Mouse (Mus musculus): ENCODE measurements around the gene Gatm. TPM values are rescaled to one million over a fixed set of nuclear protein-coding genes. Genes with fewer than 3 reads are reported as not detected.

Gatm gene
- polyA plus RNA-seq, 1 experiment, result 65.2 TPM

DNA sequence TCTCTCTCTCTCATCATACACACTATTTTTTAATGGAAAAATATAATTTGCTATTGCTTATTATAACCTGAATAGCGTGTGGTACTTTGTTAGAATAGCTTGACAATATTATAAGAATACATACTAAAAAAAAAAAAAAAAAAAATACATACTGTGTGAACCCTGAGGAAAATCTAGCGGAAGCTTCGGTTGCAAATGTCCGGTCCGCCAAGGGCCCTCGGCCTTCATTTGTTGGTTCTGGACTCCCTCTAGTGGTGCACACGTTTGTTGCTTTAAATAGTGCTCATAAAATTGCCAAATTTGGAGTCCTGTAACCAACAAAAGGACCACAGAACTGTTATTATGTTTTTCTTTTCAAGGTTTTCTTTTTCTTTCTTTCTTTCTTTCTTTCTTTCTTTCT is 17.9 kb upstream of the Gatm start:
- peak overlapping the region; percentile 16 for H3K4me2 ChIP-seq (ENCODE audit: low read depth)
- no peak overlapping the region for H3K4me3 ChIP-seq
- H3K79me2 ChIP-seq (ENCODE audit: control insufficient read depth, insufficient read depth), result peaks cover 11% of the 10 kb centered on the region
- no peak overlapping the region for H3ac ChIP-seq (ENCODE audit: control insufficient read depth, insufficient read length)
- H3K27me3 ChIP-seq (ENCODE audit: control insufficient read depth, insufficient read depth, insufficient read length), result no peaks in the 10 kb centered on the region
- H3K36me3 ChIP-seq (ENCODE audit: control insufficient read depth, insufficient read depth), result peaks cover 5% of the 10 kb centered on the region
- TF ChIP-seq REST (IDR thresholded peaks at IDR 0.05; ENCODE audit: insufficient read depth, insufficient read length) (no peak), MYOG (IDR thresholded peaks at IDR 0.05; ENCODE audit: control insufficient read depth in 1 of 3, insufficient read depth in 1 of 3, insufficient read length in 2 of 3, low read depth in 2 of 3) (no peak), MAX (IDR thresholded peaks at IDR 0.05; ENCODE audit: low read depth) (no peak), SRF (IDR thresholded peaks at IDR 0.05; ENCODE audit: control insufficient read depth, insufficient read length, low read depth) (no peak), CEBPB (IDR thresholded peaks at IDR 0.05; ENCODE audit: insufficient read depth, poor library complexity, severe bottlenecking) (no peak), TCF12 (IDR thresholded peaks at IDR 0.05; ENCODE audit: insufficient read depth, poor library complexity, severe bottlenecking) (no peak), POLR2AphosphoS2 (IDR thresholded peaks at IDR 0.05; ENCODE audit: insufficient read length, low read depth) (no peak), E2F4 (IDR thresholded peaks at IDR 0.05; ENCODE audit: insufficient read depth) (no peak), TCF3 (IDR thresholded peaks at IDR 0.05; ENCODE audit: insufficient read length, low read depth) (no peak), MYOD1 (IDR thresholded peaks at IDR 0.05; ENCODE audit: control insufficient read depth in 1 of 3, insufficient read length in 2 of 3, low read depth in 2 of 3) (no peak), USF1 (IDR thresholded peaks at IDR 0.05; ENCODE audit: low read depth) (no peak), POLR2A (IDR thresholded peaks at IDR 0.05; ENCODE audit: insufficient read length, low read depth) (no peak)

DNA sequence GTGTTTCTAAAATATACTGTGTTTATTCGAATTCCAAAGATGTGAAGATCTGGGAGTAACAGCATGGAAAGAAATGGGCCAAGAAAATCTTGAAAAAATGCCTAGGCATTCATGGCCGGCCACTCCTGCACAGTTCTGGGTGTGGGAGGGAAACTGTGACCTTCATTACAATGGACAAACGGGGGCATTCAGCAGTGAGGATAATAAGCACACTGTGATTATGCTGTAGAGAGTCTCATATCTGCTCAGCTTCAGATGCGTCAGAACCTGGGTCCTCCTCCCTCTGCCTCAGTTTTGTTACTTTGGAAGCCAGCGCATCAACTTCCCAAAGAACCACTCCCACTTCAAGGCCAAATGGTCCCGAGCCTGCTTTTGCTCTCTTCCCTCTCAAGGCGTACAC is 14.8 kb upstream of the Gatm start:
- no peak overlapping the region for H3K4me2 ChIP-seq (ENCODE audit: low read depth)
- no peak for TF ChIP-seq SRF (IDR thresholded peaks at IDR 0.05; ENCODE audit: control insufficient read depth, insufficient read length, low read depth)
- no peak for TF ChIP-seq CEBPB (IDR thresholded peaks at IDR 0.05; ENCODE audit: insufficient read depth, poor library complexity, severe bottlenecking)
- TF ChIP-seq TCF12 (IDR thresholded peaks at IDR 0.05; ENCODE audit: insufficient read depth, poor library complexity, severe bottlenecking), result no peak
- TF ChIP-seq POLR2AphosphoS2 (IDR thresholded peaks at IDR 0.05; ENCODE audit: insufficient read length, low read depth), result no peak
- TF ChIP-seq TCF3 (IDR thresholded peaks at IDR 0.05; ENCODE audit: insufficient read length, low read depth), result no peak
- TF ChIP-seq REST (IDR thresholded peaks at IDR 0.05; ENCODE audit: insufficient read depth, insufficient read length), result no peak
- no peak for TF ChIP-seq USF1 (IDR thresholded peaks at IDR 0.05; ENCODE audit: low read depth)
- no peak for TF ChIP-seq E2F4 (IDR thresholded peaks at IDR 0.05; ENCODE audit: insufficient read depth)
- TF ChIP-seq POLR2A (IDR thresholded peaks at IDR 0.05; ENCODE audit: insufficient read length, low read depth), result no peak
- no peak for TF ChIP-seq MAX (IDR thresholded peaks at IDR 0.05; ENCODE audit: low read depth)
- TF ChIP-seq MYOG (IDR thresholded peaks at IDR 0.05; ENCODE audit: control insufficient read depth in 1 of 3, insufficient read depth in 1 of 3, insufficient read length in 2 of 3, low read depth in 2 of 3), result no peak
- no peak for TF ChIP-seq MYOD1 (IDR thresholded peaks at IDR 0.05; ENCODE audit: control insufficient read depth in 1 of 3, insufficient read length in 2 of 3, low read depth in 2 of 3)
- no peaks in the 10 kb centered on the region for H3K36me3 ChIP-seq (ENCODE audit: control insufficient read depth, insufficient read depth)
- no peak overlapping the region for H3ac ChIP-seq (ENCODE audit: control insufficient read depth, insufficient read length)
- no peak overlapping the region for H3K4me3 ChIP-seq
- no peaks in the 10 kb centered on the region for H3K27me3 ChIP-seq (ENCODE audit: control insufficient read depth, insufficient read depth, insufficient read length)
- H3K79me2 ChIP-seq (ENCODE audit: control insufficient read depth, insufficient read depth), result no peaks in the 10 kb centered on the region

DNA sequence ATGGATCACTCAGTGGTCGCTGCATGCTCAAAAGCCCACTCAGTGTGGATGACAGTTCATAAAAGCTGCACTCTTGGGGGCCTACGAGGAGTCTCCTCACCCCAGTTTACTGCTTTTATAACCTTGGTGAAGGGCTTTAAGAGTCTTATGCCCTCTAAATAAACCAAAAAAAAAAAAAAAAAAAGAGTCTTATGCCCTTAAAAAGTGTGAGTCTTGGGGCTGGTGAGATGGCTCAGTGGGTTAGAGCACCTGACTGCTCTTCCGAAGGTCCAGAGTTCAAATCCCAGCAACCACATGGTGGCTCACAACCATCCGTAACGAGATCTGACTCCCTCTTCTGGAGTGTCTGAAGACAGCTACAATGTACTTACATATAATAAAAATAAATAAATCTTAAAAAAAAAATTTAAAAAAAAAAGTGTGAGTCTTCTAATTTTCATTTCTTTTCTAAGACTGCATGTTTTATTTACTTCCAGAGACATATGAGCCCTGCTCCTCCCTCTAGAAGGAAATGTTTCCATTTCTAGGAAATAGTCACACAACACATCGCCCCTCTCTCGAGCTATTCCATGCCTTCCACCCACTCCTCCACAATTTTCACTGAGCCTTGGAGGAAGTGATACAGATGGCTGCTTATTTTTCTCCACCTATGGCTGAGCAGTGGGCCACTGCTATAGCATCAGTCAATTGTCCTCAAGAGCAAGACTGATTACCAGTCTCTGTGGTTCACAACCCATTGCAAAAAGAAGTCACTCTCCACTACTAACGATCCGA is 10.4 kb upstream of the Gatm start:
- Histone ChIP-seq H3K36me3 (ENCODE audit: control insufficient read depth, insufficient read depth) (no peaks in the 10 kb centered on the region), H3K4me2 (ENCODE audit: low read depth) (no peak overlapping the region), H3K4me3 (no peak overlapping the region), H3K79me2 (ENCODE audit: control insufficient read depth, insufficient read depth) (no peaks in the 10 kb centered on the region), H3ac (ENCODE audit: control insufficient read depth, insufficient read length) (no peak overlapping the region), H3K27me3 (ENCODE audit: control insufficient read depth, insufficient read depth, insufficient read length) (no peaks in the 10 kb centered on the region)
- TF ChIP-seq MYOG (IDR thresholded peaks at IDR 0.05; ENCODE audit: control insufficient read depth in 1 of 3, insufficient read depth in 1 of 3, insufficient read length in 2 of 3, low read depth in 2 of 3), result no peak
- TF ChIP-seq MYOD1 (IDR thresholded peaks at IDR 0.05; ENCODE audit: control insufficient read depth in 1 of 3, insufficient read length in 2 of 3, low read depth in 2 of 3), result no peak
- no peak for TF ChIP-seq TCF12 (IDR thresholded peaks at IDR 0.05; ENCODE audit: insufficient read depth, poor library complexity, severe bottlenecking)
- TF ChIP-seq POLR2AphosphoS2 (IDR thresholded peaks at IDR 0.05; ENCODE audit: insufficient read length, low read depth), result no peak
- no peak for TF ChIP-seq CEBPB (IDR thresholded peaks at IDR 0.05; ENCODE audit: insufficient read depth, poor library complexity, severe bottlenecking)

DNA sequence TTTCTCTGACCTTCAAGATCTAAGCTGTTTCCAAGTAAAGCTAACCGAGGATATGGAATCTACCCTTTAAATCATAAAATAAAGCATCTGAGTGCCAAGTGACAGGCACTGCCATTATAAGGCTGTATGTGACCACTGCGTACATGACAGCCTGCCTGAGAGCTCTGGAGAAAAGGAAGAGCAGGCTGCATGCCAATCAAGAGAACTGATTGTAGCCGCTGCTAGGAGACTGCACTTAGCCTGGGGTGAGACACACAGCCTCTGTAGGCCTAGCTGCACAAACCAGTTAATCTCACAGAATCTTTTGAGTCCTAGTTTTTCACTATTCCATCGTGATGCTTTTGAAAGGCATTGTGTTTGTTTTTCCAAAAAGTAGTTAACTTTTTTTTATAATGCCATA is 7.6 kb upstream of the Gatm start:
- Histone ChIP-seq H3K36me3 (ENCODE audit: control insufficient read depth, insufficient read depth) (no peaks in the 10 kb centered on the region), H3K79me2 (ENCODE audit: control insufficient read depth, insufficient read depth) (no peaks in the 10 kb centered on the region), H3K4me2 (ENCODE audit: low read depth) (no peak overlapping the region), H3K4me3 (no peak overlapping the region), H3K27me3 (ENCODE audit: control insufficient read depth, insufficient read depth, insufficient read length) (no peaks in the 10 kb centered on the region), H3ac (ENCODE audit: control insufficient read depth, insufficient read length) (no peak overlapping the region)
- TF ChIP-seq E2F4 (IDR thresholded peaks at IDR 0.05; ENCODE audit: insufficient read depth) (no peak), POLR2AphosphoS2 (IDR thresholded peaks at IDR 0.05; ENCODE audit: insufficient read length, low read depth) (no peak), TCF3 (IDR thresholded peaks at IDR 0.05; ENCODE audit: insufficient read length, low read depth) (no peak), MAX (IDR thresholded peaks at IDR 0.05; ENCODE audit: low read depth) (no peak), MYOG (IDR thresholded peaks at IDR 0.05; ENCODE audit: control insufficient read depth in 1 of 3, insufficient read depth in 1 of 3, insufficient read length in 2 of 3, low read depth in 2 of 3) (no peak), TCF12 (IDR thresholded peaks at IDR 0.05; ENCODE audit: insufficient read depth, poor library complexity, severe bottlenecking) (no peak), POLR2A (IDR thresholded peaks at IDR 0.05; ENCODE audit: insufficient read length, low read depth) (no peak), USF1 (IDR thresholded peaks at IDR 0.05; ENCODE audit: low read depth) (no peak), SRF (IDR thresholded peaks at IDR 0.05; ENCODE audit: control insufficient read depth, insufficient read length, low read depth) (no peak), CEBPB (IDR thresholded peaks at IDR 0.05; ENCODE audit: insufficient read depth, poor library complexity, severe bottlenecking) (no peak), REST (IDR thresholded peaks at IDR 0.05; ENCODE audit: insufficient read depth, insufficient read length) (no peak), MYOD1 (IDR thresholded peaks at IDR 0.05; ENCODE audit: control insufficient read depth in 1 of 3, insufficient read length in 2 of 3, low read depth in 2 of 3) (no peak)
